Mouse (Mus musculus) left cerebral cortex, adult 9 months (tissue): ENCODE measurements around the gene Ccnd2.
A peak's percentile ranks its signal among the peaks of the same experiment; 100 is the strongest.

Source experiments
- DNase-seq, 2 experiments: peaks; one replicate each; pipeline ENCODE4 v3.0.0; 2022; ENCODE audit warnings: low spot score in 2 of 2

Gene Ccnd2

GRCm38 (mm10) chr6:127152106-127152951 lies at the start of gene Ccnd2:
Gene Ccnd2 (minus strand): TSS chr6:127152193.
- DNase-seq: peak in 1 of 2 experiments; percentile 56

- no peak for DNase-seq
These were observed 45.0 kb upstream of the Ccnd2 start for GRCm38 (mm10) chr6:127196985-127197384.

GRCm38 (mm10) chr6:127181296-127181695 lies 29.3 kb upstream of the Ccnd2 start:
- DNase-seq: peak; percentile 14 to 51

- no peak for DNase-seq
These were observed 27.2 kb upstream of the Ccnd2 start for GRCm38 (mm10) chr6:127179056-127179759.

GRCm38 (mm10) chr6:127177962-127178361 lies 26.0 kb upstream of the Ccnd2 start:
- DNase-seq: no peak

GRCm38 (mm10) chr6:127177441-127177840 lies 25.4 kb upstream of the Ccnd2 start:
- no peak for DNase-seq

GRCm38 (mm10) chr6:127172461-127172860 lies 20.5 kb upstream of the Ccnd2 start:
- no peak for DNase-seq

- no peak for DNase-seq
These were observed 18.7 kb upstream of the Ccnd2 start for GRCm38 (mm10) chr6:127170734-127171133.

- DNase-seq: no peak
These were observed 13.7 kb upstream of the Ccnd2 start for GRCm38 (mm10) chr6:127165663-127166062.

GRCm38 (mm10) chr6:127162842-127163241 lies 10.8 kb upstream of the Ccnd2 start:
- DNase-seq: no peak

GRCm38 (mm10) chr6:127157321-127157720 lies 5.3 kb upstream of the Ccnd2 start:
- DNase-seq: no peak

GRCm38 (mm10) chr6:127155468-127155867 lies 3.5 kb upstream of the Ccnd2 start:
- no peak for DNase-seq

- no peak for DNase-seq
These were observed 2.8 kb upstream of the Ccnd2 start for GRCm38 (mm10) chr6:127154708-127155268.

- no peak for DNase-seq
These were observed 2.1 kb upstream of the Ccnd2 start for GRCm38 (mm10) chr6:127153972-127154707.

- DNase-seq: no peak
These were observed 1.4 kb upstream of the Ccnd2 start for GRCm38 (mm10) chr6:127153296-127153800.

- no peak for DNase-seq
These were observed 358 bp downstream of the Ccnd2 start for GRCm38 (mm10) chr6:127151565-127152105.

GRCm38 (mm10) chr6:127150663-127151564 lies 1.1 kb downstream of the Ccnd2 start:
- DNase-seq: peak in 1 of 2 experiments; percentile 64

GRCm38 (mm10) chr6:127149944-127150662 lies 1.9 kb downstream of the Ccnd2 start:
- no peak for DNase-seq

- no peak for DNase-seq
These were observed 2.6 kb downstream of the Ccnd2 start for GRCm38 (mm10) chr6:127149303-127149943.
